Mouse (Mus musculus) neural tube, embryonic 12.5 days (tissue): ENCODE data around the gene Ptpre. TPM values are rescaled to one million over a fixed set of nuclear protein-coding genes. Genes with fewer than 3 reads are reported as not detected.

Experiments
- ATAC-seq: fragments of 200-750 bp; cut with Nextera tagmentation; 2 replicates; pipeline ENCODE4 v1.8.0; 2017; ENCODE audit warnings: low read depth, mild to moderate bottlenecking, moderate TSS enrichment, moderate library complexity; ENCODE audit not compliant: low FRiP score
- H3K27ac ChIP-seq: fragments of 300-500 bp; sonication (generic); 2 replicates; pipeline ENCODE4 v1.5.1; 2016
- H3K27me3 ChIP-seq: fragments of 300-500 bp; sonication (generic); replicated peaks from 2 replicates; pipeline ENCODE4 v1.6.1; 2016; ENCODE audit warnings: mild to moderate bottlenecking
- H3K36me3 ChIP-seq: fragments of 300-500 bp; sonication (generic); 2 replicates; pipeline ENCODE4 v1.6.1; 2016; ENCODE audit warnings: mild to moderate bottlenecking
- H3K4me1 ChIP-seq: fragments of 300-500 bp; sonication (generic); 2 replicates; pipeline ENCODE4 v1.6.1; 2016
- H3K4me2 ChIP-seq: fragments of 300-500 bp; sonication (generic); replicated peaks from 2 replicates; pipeline ENCODE4 v1.6.1; 2016; ENCODE audit warnings: mild to moderate bottlenecking
- H3K4me3 ChIP-seq: fragments of 300-500 bp; sonication (generic); 2 replicates; pipeline ENCODE4 v1.5.1; 2016
- H3K9ac ChIP-seq: fragments of 300-500 bp; sonication (generic); 2 replicates; pipeline ENCODE4 v1.6.1; 2016; ENCODE audit warnings: mild to moderate bottlenecking
- H3K9me3 ChIP-seq: fragments of 300-500 bp; sonication (generic); 2 replicates; pipeline ENCODE4 v1.6.1; 2016; ENCODE audit warnings: mild to moderate bottlenecking
- WGBS: fragments of 180-500 bp; shearing (Covaris S2); methylation state at CpG from one replicate; pipeline ENCODE4 v1.1.7; 2016; 5-methylcytosine and 5-hydroxymethylcytosine counted together
- polyA plus RNA-seq: library from polyadenylated mRNA; unstranded; fragments of >200 nt; fragmentation: Nextera tagmentation; extraction: Ambion mirVana; gene quantifications from 2 replicates; pipeline ENCODE4 v1.2.1, GENCODE M21; 2016

Ptpre gene
- polyA plus RNA-seq, 1 experiment from 2014 or later, result 2.3 TPM

GRCm38 (mm10) chr7:135617776-135618175 lies 80.5 kb downstream of the Ptpre start:
- Histone ChIP-seq H3K27me3 (no peaks in the 10 kb centered on the region), H3K36me3 (no peaks in the 10 kb centered on the region), H3K4me2 (no peak overlapping the region), H3K4me3 (no peak overlapping the region), H3K9me3 (no peaks in the 10 kb centered on the region), H3K4me1 (peaks cover 13% of the 10 kb centered on the region; the same call in 1 of the 2 replicates), H3K27ac (no peak overlapping the region), H3K9ac (no peak overlapping the region)
- ATAC-seq, result 0 out of 2 replicates have a peak, but pooled peaks have one; percentile 37
- WGBS, result 52% methylated on average over 11 of the region's 11 CpGs

- no peak overlapping the region for H3K4me2 ChIP-seq
- no peak overlapping the region for H3K9ac ChIP-seq
- H3K9me3 ChIP-seq, result peaks cover 3% of the 10 kb centered on the region; the same call in 1 of the 2 replicates
- H3K4me1 ChIP-seq, result peaks cover 13% of the 10 kb centered on the region; the same call in 1 of the 2 replicates
- H3K27ac ChIP-seq, result no peak overlapping the region
- no peaks in the 10 kb centered on the region for H3K27me3 ChIP-seq
- ATAC-seq, result no peak
- no peaks in the 10 kb centered on the region for H3K36me3 ChIP-seq
- H3K4me3 ChIP-seq, result no peak overlapping the region
- 77% methylated on average over 6 of the region's 6 CpGs for WGBS
Measured at GRCm38 (mm10) chr7:135621649-135622048, 84.4 kb downstream of the Ptpre start.

GRCm38 (mm10) chr7:135622241-135622640 lies 85.0 kb downstream of the Ptpre start:
- no peak overlapping the region for H3K4me3 ChIP-seq
- no peak for ATAC-seq
- no peaks in the 10 kb centered on the region for H3K27me3 ChIP-seq
- H3K4me1 ChIP-seq, result peaks cover 13% of the 10 kb centered on the region; the same call in 1 of the 2 replicates
- no peaks in the 10 kb centered on the region for H3K36me3 ChIP-seq
- no peak overlapping the region for H3K4me2 ChIP-seq
- H3K9me3 ChIP-seq, result peaks cover 3% of the 10 kb centered on the region; the same call in 1 of the 2 replicates
- no peak overlapping the region for H3K27ac ChIP-seq
- H3K9ac ChIP-seq, result no peak overlapping the region

- no peak for ATAC-seq
- 79% methylated on average over 3 of the region's 3 CpGs for WGBS
Measured at GRCm38 (mm10) chr7:135624854-135625253, 87.6 kb downstream of the Ptpre start.

GRCm38 (mm10) chr7:135628363-135628762 lies 91.1 kb downstream of the Ptpre start:
- no peak for ATAC-seq
- Histone ChIP-seq H3K4me3 (no peak overlapping the region), H3K27ac (no peak overlapping the region), H3K9me3 (peaks cover 3% of the 10 kb centered on the region; the same call in 1 of the 2 replicates), H3K27me3 (no peaks in the 10 kb centered on the region), H3K9ac (no peak overlapping the region), H3K4me1 (no peaks in the 10 kb centered on the region; the same call in 1 of the 2 replicates), H3K36me3 (no peaks in the 10 kb centered on the region), H3K4me2 (no peak overlapping the region)
- WGBS, result 86% methylated on average over 7 of the region's 7 CpGs

More at GRCm38 (mm10) chr7:135624854-135625253, 87.6 kb downstream of the Ptpre start:
- H3K27me3 ChIP-seq, result no peaks in the 10 kb centered on the region
- H3K36me3 ChIP-seq, result no peaks in the 10 kb centered on the region
- no peak overlapping the region for H3K4me2 ChIP-seq
- H3K4me1 ChIP-seq, result no peaks in the 10 kb centered on the region; the same call in 1 of the 2 replicates
- no peak overlapping the region for H3K27ac ChIP-seq
- no peak overlapping the region for H3K4me3 ChIP-seq
- H3K9ac ChIP-seq, result no peak overlapping the region
- H3K9me3 ChIP-seq, result peaks cover 3% of the 10 kb centered on the region; the same call in 1 of the 2 replicates

GRCm38 (mm10) chr7:135629019-135629418 lies 91.7 kb downstream of the Ptpre start:
- Histone ChIP-seq H3K4me2 (no peak overlapping the region), H3K4me1 (no peaks in the 10 kb centered on the region; the same call in 1 of the 2 replicates), H3K4me3 (no peak overlapping the region), H3K27ac (no peak overlapping the region), H3K9me3 (peaks cover 3% of the 10 kb centered on the region; the same call in 1 of the 2 replicates), H3K9ac (no peak overlapping the region), H3K27me3 (no peaks in the 10 kb centered on the region), H3K36me3 (no peaks in the 10 kb centered on the region)
- WGBS, result 72% methylated on average over 9 of the region's 9 CpGs
- no peak for ATAC-seq

GRCm38 (mm10) chr7:135631776-135632552 lies 94.7 kb downstream of the Ptpre start:
- H3K9ac ChIP-seq, result no peak overlapping the region
- H3K4me2 ChIP-seq, result no peak overlapping the region
- no peaks in the 10 kb centered on the region for H3K9me3 ChIP-seq
- no peak overlapping the region for H3K27ac ChIP-seq
- H3K27me3 ChIP-seq, result no peaks in the 10 kb centered on the region
- no peaks in the 10 kb centered on the region for H3K36me3 ChIP-seq
- no peaks in the 10 kb centered on the region; the same call in 1 of the 2 replicates for H3K4me1 ChIP-seq
- WGBS, result 55% methylated on average over 8 of the region's 8 CpGs
- 0 out of 2 replicates have a peak, but pooled peaks have one; percentile 17 for ATAC-seq
- no peak overlapping the region for H3K4me3 ChIP-seq

GRCm38 (mm10) chr7:135632716-135633258 lies 95.5 kb downstream of the Ptpre start:
- Histone ChIP-seq H3K27ac (no peak overlapping the region), H3K9ac (no peak overlapping the region), H3K4me2 (no peak overlapping the region), H3K9me3 (no peaks in the 10 kb centered on the region), H3K27me3 (no peaks in the 10 kb centered on the region), H3K36me3 (no peaks in the 10 kb centered on the region), H3K4me3 (no peak overlapping the region), H3K4me1 (no peaks in the 10 kb centered on the region; the same call in 1 of the 2 replicates)
- ATAC-seq, result no peak
- WGBS, result 74% methylated on average over 7 of the region's 7 CpGs

GRCm38 (mm10) chr7:135634851-135635624 lies 97.8 kb downstream of the Ptpre start:
- no peak for ATAC-seq
- H3K27ac ChIP-seq, result no peak overlapping the region

GRCm38 (mm10) chr7:135637406-135637980 lies 100.2 kb downstream of the Ptpre start:
- Histone ChIP-seq H3K27me3 (no peaks in the 10 kb centered on the region), H3K4me2 (no peak overlapping the region), H3K4me3 (no peak overlapping the region), H3K9me3 (no peaks in the 10 kb centered on the region), H3K9ac (no peak overlapping the region), H3K36me3 (no peaks in the 10 kb centered on the region), H3K4me1 (no peaks in the 10 kb centered on the region), H3K27ac (no peak overlapping the region)
- ATAC-seq, result no peak
- 74% methylated on average over 13 of the region's 13 CpGs for WGBS

More at GRCm38 (mm10) chr7:135634851-135635624, 97.8 kb downstream of the Ptpre start:
- no peaks in the 10 kb centered on the region for H3K9me3 ChIP-seq
- H3K4me1 ChIP-seq, result no peaks in the 10 kb centered on the region
- no peak overlapping the region for H3K9ac ChIP-seq
- WGBS, result 70% methylated on average over 16 of the region's 16 CpGs
- H3K27me3 ChIP-seq, result no peaks in the 10 kb centered on the region
- no peaks in the 10 kb centered on the region for H3K36me3 ChIP-seq
- H3K4me3 ChIP-seq, result no peak overlapping the region
- H3K4me2 ChIP-seq, result no peak overlapping the region

- WGBS, result 34% methylated on average over 2 of the region's 2 CpGs
- Histone ChIP-seq H3K4me3 (no peak overlapping the region), H3K27me3 (no peaks in the 10 kb centered on the region), H3K9me3 (no peaks in the 10 kb centered on the region), H3K36me3 (no peaks in the 10 kb centered on the region), H3K4me1 (no peaks in the 10 kb centered on the region), H3K9ac (no peak overlapping the region), H3K4me2 (no peak overlapping the region), H3K27ac (no peak overlapping the region)
- no peak for ATAC-seq
Measured at GRCm38 (mm10) chr7:135639361-135639760, 102.1 kb downstream of the Ptpre start.
